In the genomic region with DNA sequence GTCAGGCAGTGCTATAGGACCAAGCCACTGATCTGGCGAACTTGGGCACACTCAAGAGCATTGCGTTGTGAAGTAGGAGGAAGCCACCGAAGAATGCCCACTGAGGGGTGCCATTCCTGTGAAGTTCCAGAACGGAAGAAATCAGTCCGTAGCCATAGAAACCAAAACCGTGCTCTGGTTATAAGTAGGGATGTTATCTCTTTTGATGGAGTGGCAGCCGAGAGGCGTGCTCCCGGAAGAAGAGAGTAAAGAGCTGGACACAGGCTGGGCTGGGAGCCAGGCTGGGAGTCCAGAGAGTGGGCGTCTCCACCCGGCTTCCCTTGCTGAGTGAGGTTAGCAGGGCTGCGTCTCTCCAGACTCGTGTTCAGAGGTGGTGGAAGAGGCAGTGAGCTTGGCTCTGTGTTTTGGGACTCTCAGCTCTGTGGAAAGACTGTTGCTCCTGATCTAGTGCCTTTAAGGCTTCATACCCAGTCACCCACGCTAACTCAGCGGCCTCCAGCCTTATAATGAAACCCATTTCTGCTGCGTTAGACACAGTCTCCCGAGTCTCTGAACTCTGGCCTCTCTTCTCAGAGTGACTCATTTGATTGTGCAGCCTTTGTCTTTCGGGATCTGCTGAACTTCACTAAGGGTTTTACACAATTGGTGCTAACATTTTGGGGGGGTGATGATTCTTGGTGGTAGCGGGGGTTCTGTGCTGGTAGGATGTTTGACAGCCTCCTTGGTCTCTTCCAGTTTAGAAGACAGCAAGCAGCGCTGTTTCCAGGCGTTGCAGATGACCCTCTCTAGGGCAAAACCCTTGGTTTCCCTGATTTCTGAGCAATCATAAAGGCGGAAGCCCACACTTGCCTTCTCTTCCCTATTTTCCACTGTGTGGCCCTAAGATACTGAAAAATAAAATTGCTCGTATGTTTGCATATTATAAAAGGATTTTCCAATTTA, we compare ENCODE assay signal across 9 mouse cellular contexts. TPM values are rescaled to one million over a fixed set of nuclear protein-coding genes. Genes with fewer than 3 reads are reported as not detected.
DNase-seq lines count a peak whose midpoint lies in the region; ATAC-seq and TF ChIP-seq lines count a peak whose summit lies in the region.
"Had no signal": no experiment of that assay in that cellular context is flagged by ENCODE, and none has a peak within 500 bp of the region (broad histone marks: within the 10 kb centered on the region; RNA-seq: fewer than 3 reads in every experiment).

No protein-coding gene starts in this region.

- DNase-seq in embryo, embryonic 10.5 days (ENCODE audit: low spot score): peak; percentile 15
- DNase-seq in embryo, embryonic 10 days (ENCODE audit: low spot score): no peak
- DNase-seq in forebrain, embryonic 11.5 days (ENCODE audit: low spot score): no peak
- DNase-seq in kidney, adult 9 months: peak; percentile 66
- peak; percentile 49 for DNase-seq in lung, adult 2 months
- peak; percentile 74 to 76 for DNase-seq in right cerebral cortex, postnatal 10 days (ENCODE audit: low spot score in 2 of 2)
- DNase-seq in thymus, postnatal 36 days: no peak

- TF ChIP-seq CTCF in lung, adult 2 months (IDR thresholded peaks at IDR 0.05; ENCODE audit: insufficient read depth, low read length): no peak

- 63% methylated on average over 23 of the region's 23 CpGs for WGBS in forebrain, embryonic 11.5 days
- WGBS in heart, embryonic 12.5 days: 38% methylated on average over 23 of the region's 23 CpGs
- 33% methylated on average over 23 of the region's 23 CpGs for WGBS in lung, adult 2 months

- no peak for TF ChIP-seq POLR2A in lung, adult 2 months (IDR thresholded peaks at IDR 0.05; ENCODE audit: borderline replicate concordance, extremely low read depth, low read depth, low read length)

- H3K9me3 ChIP-seq in forebrain, embryonic 11.5 days (ENCODE audit: control insufficient read depth, low read length): no peaks in the 10 kb centered on the region
- no peaks in the 10 kb centered on the region for H3K9me3 ChIP-seq in heart, embryonic 12.5 days (replicated peaks)
- H3K9me3 ChIP-seq: limb, embryonic 15.5 days had no signal

- no peaks in the 10 kb centered on the region for H3K4me1 ChIP-seq in forebrain, embryonic 11.5 days (replicated peaks; ENCODE audit: control insufficient read depth, insufficient read depth, low read length)
- peaks cover 16% of the 10 kb centered on the region for H3K4me1 ChIP-seq in heart, embryonic 12.5 days (replicated peaks)
- H3K4me1 ChIP-seq in lung, adult 2 months (ENCODE audit: control insufficient read depth, insufficient read depth, low read length): peaks cover 6% of the 10 kb centered on the region

- no peak overlapping the region for H3K9ac ChIP-seq in forebrain, embryonic 11.5 days (ENCODE audit: low read length)
- H3K9ac ChIP-seq in heart, embryonic 12.5 days: peak overlapping the region; percentile 2; the same call in 1 of the 2 replicates
- H3K9ac ChIP-seq: limb, embryonic 15.5 days had no signal

- no peaks in the 10 kb centered on the region for H3K27me3 ChIP-seq in forebrain, embryonic 11.5 days (ENCODE audit: control insufficient read depth, insufficient read depth, low read length)
- no peaks in the 10 kb centered on the region for H3K27me3 ChIP-seq in heart, embryonic 12.5 days (replicated peaks)
- H3K27me3 ChIP-seq: limb, embryonic 15.5 days had no signal

- H3K4me2 ChIP-seq in forebrain, embryonic 11.5 days (ENCODE audit: low read depth, low read length, severe bottlenecking): no peak overlapping the region
- H3K4me2 ChIP-seq in heart, embryonic 12.5 days: peak overlapping the region; percentile 62
- H3K4me2 ChIP-seq: limb, embryonic 15.5 days had no signal

- H3K36me3 ChIP-seq in forebrain, embryonic 11.5 days (ENCODE audit: control insufficient read depth, insufficient read depth, low read length): no peaks in the 10 kb centered on the region
- H3K36me3 ChIP-seq in heart, embryonic 12.5 days: no peaks in the 10 kb centered on the region
- H3K36me3 ChIP-seq: limb, embryonic 15.5 days had no signal

- H3K27ac ChIP-seq in forebrain, embryonic 11.5 days (ENCODE audit: low read depth, low read length): no peak overlapping the region
- H3K27ac ChIP-seq in heart, embryonic 12.5 days (ENCODE audit: poor library complexity, severe bottlenecking): peak overlapping the region; percentile 44; the same call in 1 of the 2 replicates
- H3K27ac ChIP-seq: limb, embryonic 15.5 days had no signal

- peak; percentile 42; the same call in 1 of the 2 replicates for ATAC-seq in forebrain, embryonic 11.5 days (replicated peaks; ENCODE audit: low FRiP score)
- peak; percentile 88 for ATAC-seq in heart, embryonic 12.5 days (ENCODE audit: insufficient number of reproducible peaks, low FRiP score)

- H3K4me3 ChIP-seq in forebrain, embryonic 11.5 days (ENCODE audit: low read depth, low read length): no peak overlapping the region
- peak overlapping the region; percentile 19 for H3K4me3 ChIP-seq in heart, embryonic 12.5 days
- H3K4me3 ChIP-seq in lung, adult 2 months (replicated peaks; ENCODE audit: extremely low read depth, low read depth, low read length): no peak overlapping the region
- H3K4me3 ChIP-seq: limb, embryonic 15.5 days had no signal

RNA-seq across cellular contexts. Expression of gene Galm, which starts 21.1 kb away (rescaled TPM):
- polyA plus RNA-seq in forebrain, embryonic 11.5 days (2014; fragmentation: Nextera tagmentation; extraction: Ambion mirVana): 11.2 and 12.5 TPM in 2 replicates
- 10.0 TPM in 2 replicates for polyA plus RNA-seq in heart, embryonic 12.5 days (2016; fragmentation: Nextera tagmentation; extraction: Ambion mirVana)
- polyA plus RNA-seq in lung, adult 2 months (2012; rRNA removed): 3.8 and 7.6 TPM in 2 replicates

RNA-seq across cellular contexts. Expression of gene Srsf7, which starts 58.8 kb away (rescaled TPM):
- 841 and 893 TPM in 2 replicates for polyA plus RNA-seq in forebrain, embryonic 11.5 days (2014; fragmentation: Nextera tagmentation; extraction: Ambion mirVana)
- 349 and 357 TPM in 2 replicates for polyA plus RNA-seq in heart, embryonic 12.5 days (2016; fragmentation: Nextera tagmentation; extraction: Ambion mirVana)
- 31.5 and 46.7 TPM in 2 replicates for polyA plus RNA-seq in lung, adult 2 months (2012; rRNA removed)

RNA-seq across cellular contexts. Expression of gene Ttc39d, which starts 58.9 kb away (rescaled TPM):
- 0.07 TPM in 1 of 2 replicates, not detected in the other for polyA plus RNA-seq in forebrain, embryonic 11.5 days (2014; fragmentation: Nextera tagmentation; extraction: Ambion mirVana)
- polyA plus RNA-seq in heart, embryonic 12.5 days (2016; fragmentation: Nextera tagmentation; extraction: Ambion mirVana): 0.06 and 0.15 TPM in 2 replicates
- polyA plus RNA-seq in lung, adult 2 months (2012; rRNA removed): 0.06 TPM in 1 of 2 replicates, not detected in the other

Comparison
In these comparisons a context has a peak if more than half of its experiments do, and no peak if none do; other contexts are left out.
1. DNase-seq: peak in embryo, embryonic 10.5 days (single experiment), kidney, adult 9 months (single experiment), lung, adult 2 months (single experiment) and right cerebral cortex, postnatal 10 days (2 of 2); none in embryo, embryonic 10 days (single experiment), forebrain, embryonic 11.5 days (single experiment) and thymus, postnatal 36 days (0 of 2).